Mouse (Mus musculus): ENCODE measurements at regions not wholly inside any gene's neighbourhood (a gene's known extent, or its start where the extent isn't known, plus 50 kb on each side); places are given as distances from the start of the nearest gene placed in this dataset.
A peak's percentile ranks its signal among the peaks of the same experiment; 100 is the strongest.

DNA sequence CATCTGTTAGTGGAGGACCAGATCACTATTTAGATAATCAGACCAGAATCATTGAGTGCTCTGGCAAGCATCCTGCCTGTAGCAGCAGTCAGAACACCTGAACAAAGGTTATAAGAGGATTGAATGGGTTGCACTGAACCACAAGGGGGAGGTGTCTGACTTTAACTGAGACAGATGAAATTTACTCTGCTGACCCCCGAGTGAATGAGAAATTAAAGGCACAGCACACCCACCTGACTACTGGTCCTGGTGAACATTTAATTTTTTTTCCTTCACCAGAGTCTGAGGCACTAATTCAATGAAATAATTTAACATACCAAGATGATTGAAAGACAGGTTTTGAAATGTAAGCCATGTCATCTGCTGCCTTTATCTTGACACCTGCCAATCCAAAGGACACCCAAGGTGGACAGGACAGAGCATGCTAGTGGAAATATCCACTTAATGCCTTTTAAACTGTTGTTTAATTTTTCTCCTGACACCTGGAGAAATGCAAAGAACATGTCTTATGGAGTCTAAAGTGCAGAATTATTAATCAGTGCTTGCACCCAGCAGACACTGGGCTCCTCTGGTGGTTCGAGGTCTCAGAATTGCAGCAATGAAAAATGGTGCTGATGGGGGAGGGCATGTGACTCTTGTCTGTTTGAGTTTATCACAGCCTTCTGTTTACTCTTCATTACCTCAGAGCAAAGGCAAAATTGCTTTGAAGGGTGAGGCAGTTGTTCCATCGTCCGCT, 265.0 kb downstream of the Cmpk2 start:
- DNase-seq (ENCODE audit: low spot score in 2 of 2): no peak
- intact Hi-C loops (cut with DNase I): no loop called here

DNA sequence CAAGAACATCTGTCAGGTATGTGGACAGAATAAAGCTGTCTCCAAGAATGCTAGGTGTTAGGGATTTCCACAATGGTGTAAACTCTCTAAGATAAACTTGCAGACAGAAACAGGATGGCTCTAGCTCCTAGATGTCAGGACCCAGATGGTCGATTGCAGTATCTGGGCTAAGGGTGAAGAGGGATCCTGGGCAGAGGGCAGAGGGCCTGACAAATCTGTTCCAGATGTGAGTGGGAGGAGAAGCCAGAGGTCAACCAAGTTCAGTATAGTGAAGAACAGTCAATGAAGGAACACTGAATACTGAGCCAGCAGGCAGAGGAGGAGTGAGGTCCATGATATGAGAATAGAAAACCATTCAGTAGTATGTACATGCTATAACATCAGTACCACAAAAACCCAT, 254.4 kb downstream of the Cmpk2 start:
- no peak for DNase-seq (ENCODE audit: low spot score in 2 of 2)
- intact Hi-C loops (cut with DNase I): no loop called here

DNA sequence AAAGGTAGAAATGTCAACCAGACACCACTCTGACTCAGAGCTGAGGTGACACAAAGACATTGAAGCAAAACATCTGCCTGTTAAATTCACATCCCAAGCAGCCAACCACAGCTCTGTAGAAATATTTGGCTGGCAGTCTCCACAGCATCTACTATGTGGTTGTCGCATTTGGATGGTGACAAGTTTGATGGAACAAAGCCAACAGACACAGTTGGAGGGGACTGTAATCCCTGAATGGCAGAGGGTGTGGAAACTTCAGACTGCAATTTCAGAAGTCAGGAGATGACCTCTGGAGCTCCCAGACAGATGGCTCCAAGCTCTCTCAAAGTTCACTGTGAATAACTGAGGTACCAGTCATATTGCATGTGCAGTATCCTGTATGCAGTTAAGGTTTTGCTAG, 229.8 kb downstream of the Cmpk2 start:
- DNase-seq (ENCODE audit: low spot score in 2 of 2): no peak
- intact Hi-C loops (cut with DNase I): no loop called here

DNA sequence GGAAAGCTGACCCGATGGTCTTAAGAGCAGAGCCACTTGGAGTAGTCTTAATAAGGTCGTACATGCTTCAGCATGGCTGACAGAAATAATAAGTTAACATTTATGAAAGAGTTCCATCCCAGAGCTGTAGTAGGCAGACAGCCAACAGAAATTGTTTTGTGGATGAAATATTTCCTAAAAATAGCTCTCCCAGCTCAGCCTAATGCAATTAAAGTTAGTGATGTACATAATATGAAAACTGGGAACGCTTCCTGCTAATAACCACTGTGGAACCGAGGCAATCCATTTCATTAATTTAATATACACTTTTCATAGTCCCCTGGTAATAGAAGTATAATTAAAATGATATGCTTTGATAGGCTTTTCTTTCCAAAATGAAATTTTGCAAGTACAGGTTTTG, 219.0 kb downstream of the Cmpk2 start:
- intact Hi-C loops (cut with DNase I): no loop called here
- no peak for DNase-seq (ENCODE audit: low spot score in 2 of 2)

DNA sequence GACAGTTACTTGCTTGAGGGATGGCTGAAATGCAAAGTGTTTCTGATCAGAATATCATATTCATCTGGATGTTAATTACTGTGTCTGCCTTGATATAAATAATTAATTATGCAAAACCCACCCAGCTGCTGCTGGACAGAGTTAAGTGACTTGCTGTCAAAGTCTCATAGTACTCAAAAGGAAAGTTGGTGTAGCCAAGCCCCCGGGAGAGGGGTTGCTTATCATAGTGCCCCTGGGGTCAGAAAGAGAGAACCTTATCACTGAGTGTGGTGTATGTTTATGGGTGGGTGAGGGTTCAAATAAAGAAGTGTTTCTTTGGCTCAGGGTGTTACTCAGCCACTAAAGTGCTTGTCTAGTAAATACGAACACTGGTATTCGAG, 211.6 kb downstream of the Cmpk2 start:
- intact Hi-C loops (cut with DNase I): no loop called here
- DNase-seq (ENCODE audit: low spot score in 2 of 2): no peak

DNA sequence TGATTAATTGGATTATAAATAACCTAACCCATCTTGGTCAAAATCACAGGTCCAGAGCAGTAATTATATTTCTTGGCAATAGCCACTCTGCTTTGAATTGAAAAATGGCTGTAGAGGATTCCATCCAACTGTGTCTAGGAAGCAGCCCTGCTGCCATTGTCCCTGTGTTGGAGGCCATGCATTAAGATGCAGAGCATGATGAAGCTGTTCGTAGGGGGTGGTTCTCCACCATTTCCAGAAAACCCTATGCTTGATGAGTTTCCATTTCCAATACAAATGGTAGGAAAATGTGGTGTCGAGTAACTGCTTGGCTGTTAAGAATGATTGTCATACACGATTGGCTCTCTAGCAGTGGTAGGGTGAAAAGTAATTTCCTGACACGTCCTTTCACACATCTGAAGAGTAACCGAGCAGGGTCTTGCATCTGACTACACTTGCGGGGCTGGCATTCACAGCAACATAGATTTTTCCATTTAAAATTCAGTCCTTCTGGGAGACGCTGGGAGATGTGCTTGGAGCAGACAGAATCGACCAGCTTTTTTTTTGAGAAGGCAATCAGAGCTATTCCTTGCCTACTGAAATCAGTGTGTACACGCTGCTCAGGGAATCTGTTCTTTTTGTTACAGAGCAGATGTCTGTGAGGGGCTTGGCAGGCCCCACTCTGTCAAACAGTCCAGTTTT, 211.0 kb downstream of the Cmpk2 start:
- no peak for DNase-seq (ENCODE audit: low spot score in 2 of 2)
- intact Hi-C loops (cut with DNase I): no loop called here

DNA sequence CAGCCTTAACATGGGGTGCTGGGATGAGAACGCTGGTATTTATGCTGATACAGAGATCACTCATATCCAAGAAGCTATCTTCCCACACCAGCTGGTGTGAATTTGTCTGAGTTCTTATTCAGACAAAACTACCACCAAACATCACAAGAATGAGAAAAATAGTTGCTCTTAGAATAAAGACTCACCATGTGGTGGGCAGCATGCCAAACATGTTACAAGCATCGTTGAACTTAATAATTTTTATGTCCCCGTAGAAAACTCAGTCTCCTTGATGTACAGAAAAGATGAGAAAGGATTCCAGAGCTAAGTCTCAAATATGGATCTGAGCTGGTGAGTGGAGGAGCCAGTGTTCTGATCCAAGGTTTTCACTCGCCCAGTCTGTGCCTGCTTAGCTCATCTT, 196.5 kb downstream of the Cmpk2 start:
- intact Hi-C loops (cut with DNase I): no loop called here
- DNase-seq (ENCODE audit: low spot score in 2 of 2): no peak

DNA sequence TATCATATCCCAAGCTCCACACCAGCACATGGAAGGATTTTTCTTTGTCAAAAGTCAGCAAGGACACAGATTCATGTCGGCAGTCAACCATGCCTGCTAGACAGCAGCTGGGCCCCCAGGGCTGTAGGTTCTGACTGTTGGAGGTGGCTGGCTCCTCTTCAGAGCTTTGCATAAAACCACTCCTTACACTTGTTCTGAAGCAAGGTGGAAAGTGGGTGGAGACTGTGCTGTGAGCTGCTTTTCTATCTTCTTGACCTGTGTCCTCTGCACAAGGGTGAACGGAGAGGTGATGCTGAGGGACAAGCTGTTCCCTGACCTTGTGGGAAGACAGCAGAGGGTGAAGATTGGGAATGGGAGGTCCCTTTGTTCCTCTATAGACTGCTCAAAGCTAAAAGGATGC, 185.2 kb downstream of the Cmpk2 start:
- no peak for DNase-seq (ENCODE audit: low spot score in 2 of 2)
- intact Hi-C loops (cut with DNase I): no loop called here

DNA sequence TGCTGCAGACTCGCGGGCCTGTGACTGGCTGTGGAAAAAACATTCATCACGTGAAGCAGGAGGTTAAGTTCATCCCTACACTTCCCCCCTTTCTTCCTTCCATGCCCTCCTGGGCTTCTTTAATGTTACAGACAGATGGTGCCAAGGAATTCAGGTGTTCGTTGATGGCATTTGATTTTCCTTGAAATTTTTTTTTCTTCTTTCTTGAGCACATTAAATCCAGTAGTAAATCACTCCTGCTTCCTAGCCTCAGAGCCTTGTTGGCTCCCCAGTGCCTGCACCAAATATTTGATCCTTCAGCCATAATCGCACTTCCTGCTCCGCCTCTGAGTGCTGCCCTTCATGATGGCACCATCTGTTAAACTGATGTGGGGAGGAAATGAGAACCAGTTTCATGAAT, 184.8 kb downstream of the Cmpk2 start:
- intact Hi-C loops (cut with DNase I): no loop called here

DNA sequence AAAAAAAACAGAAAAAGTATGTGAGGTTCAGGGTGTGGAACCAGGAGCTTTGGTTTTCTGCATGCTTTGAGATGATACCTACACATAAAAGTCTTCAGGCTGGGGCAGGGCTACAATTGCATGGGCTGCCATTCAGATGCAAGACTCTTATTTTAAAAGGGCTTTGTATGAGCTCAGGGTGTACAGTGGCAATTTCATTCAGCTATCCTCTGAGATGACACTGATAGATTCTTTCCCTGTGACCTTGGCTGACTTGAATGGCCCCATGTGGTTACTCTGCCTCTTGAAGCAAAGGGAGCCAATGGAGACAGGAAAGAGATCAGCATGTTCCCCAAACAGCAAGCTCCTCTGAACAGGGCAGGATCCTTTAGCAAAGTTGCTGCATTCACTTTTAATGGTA, 177.1 kb downstream of the Cmpk2 start:
- intact Hi-C loops (cut with DNase I): no loop called here
- no peak for DNase-seq (ENCODE audit: low spot score in 2 of 2)

More for the DNA sequence above, 184.8 kb downstream of the Cmpk2 start:
- DNase-seq (ENCODE audit: low spot score in 2 of 2): no peak

DNA sequence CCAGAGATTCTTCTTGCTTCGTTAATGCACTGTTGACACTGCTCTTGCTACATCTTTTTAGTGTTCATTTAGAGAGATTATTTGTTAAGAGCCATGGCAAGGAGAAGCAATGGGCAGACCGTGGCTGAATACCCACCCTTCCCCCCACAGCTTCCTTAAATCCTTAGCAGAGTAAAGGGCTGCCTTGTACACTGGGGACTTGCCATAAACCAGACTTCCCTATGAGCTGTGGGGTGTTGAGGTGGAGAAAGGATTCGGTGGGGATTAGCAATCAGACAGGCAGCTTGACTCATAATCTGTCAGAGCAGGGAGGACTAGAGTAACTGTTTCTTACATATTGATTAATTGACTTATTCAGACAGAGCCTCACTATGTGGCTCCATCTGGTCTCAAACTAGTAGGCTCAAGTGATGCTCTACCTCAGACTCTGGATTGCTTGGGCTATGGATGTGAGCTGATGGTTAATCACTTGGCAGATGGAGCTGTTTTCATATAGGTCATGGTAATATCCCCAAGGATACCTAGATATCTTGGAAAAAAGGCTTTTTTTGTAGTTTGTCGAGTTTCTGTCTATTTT, 166.7 kb downstream of the Cmpk2 start:
- intact Hi-C loops (cut with DNase I): no loop called here
- DNase-seq (ENCODE audit: low spot score in 2 of 2): no peak

DNA sequence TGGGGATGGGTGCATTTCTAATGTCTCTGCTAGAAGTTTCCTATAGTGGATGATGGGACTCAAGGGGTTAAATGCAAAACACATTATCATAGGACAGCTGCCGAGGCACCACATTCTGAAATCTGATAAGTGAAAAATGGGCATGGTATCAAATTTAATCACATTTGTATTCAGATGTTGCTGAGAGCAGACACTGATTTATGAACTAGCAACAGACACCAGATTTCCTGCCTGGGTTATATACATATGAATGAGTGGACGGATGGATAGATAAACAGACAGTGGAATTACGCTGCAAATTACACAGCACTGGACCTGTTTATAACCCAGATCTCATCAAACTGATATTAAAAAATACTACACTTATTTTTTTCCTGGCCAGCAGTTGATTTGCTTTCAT, 166.2 kb downstream of the Cmpk2 start:
- no peak for DNase-seq (ENCODE audit: low spot score in 2 of 2)
- intact Hi-C loops (cut with DNase I): no loop called here

DNA sequence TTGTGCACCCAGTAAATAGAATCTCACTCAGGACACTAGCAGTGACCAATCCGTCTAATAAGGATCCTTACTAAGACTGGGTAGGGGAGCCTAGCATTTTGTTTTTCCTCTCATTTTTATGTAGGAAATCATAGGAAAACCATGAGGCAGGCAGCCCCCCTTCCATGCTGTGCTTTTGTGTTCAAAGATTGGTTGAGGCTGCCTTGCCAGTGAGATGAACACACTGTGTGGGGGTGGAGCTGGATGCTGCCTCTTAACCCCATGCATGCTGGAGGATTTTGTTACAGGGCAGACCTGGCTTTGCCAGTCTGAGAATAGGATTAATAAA, 162.8 kb downstream of the Cmpk2 start:
- DNase-seq (ENCODE audit: low spot score in 2 of 2): no peak
- intact Hi-C loops (cut with DNase I): no loop called here

DNA sequence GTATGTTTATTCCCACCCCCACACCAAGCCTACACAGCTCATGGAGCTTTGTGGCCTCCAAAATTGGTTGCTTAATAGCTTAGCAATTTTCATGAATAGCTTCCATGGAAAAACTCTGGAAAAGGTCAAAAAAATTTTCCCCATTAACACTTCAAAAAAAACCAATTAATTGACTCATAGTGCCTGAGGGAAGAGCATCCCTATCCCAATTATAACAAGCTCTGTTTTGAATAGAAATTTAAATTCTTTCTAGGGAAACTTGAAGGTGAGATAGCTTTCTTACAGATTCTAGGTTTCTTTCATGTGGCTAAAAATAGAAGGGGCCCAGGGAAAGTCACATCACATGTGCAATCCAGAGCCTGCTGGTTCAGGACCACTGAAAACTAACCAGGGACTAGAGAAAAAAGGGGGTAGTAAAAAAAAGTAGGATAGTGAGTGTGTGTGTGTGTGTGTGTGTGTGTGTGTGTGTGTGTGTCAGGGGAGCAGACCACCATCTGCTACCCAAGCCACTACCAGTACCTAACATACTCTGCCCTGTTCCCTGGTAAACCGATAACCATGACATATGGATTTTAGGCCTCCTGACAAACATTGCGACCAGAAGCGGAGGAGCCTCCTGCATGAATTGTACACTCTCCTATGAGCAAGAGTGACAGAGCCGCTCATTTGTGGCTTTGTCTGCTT, 162.2 kb downstream of the Cmpk2 start:
- DNase-seq (ENCODE audit: low spot score in 2 of 2): no peak
- intact Hi-C loops (cut with DNase I): no loop called here

DNA sequence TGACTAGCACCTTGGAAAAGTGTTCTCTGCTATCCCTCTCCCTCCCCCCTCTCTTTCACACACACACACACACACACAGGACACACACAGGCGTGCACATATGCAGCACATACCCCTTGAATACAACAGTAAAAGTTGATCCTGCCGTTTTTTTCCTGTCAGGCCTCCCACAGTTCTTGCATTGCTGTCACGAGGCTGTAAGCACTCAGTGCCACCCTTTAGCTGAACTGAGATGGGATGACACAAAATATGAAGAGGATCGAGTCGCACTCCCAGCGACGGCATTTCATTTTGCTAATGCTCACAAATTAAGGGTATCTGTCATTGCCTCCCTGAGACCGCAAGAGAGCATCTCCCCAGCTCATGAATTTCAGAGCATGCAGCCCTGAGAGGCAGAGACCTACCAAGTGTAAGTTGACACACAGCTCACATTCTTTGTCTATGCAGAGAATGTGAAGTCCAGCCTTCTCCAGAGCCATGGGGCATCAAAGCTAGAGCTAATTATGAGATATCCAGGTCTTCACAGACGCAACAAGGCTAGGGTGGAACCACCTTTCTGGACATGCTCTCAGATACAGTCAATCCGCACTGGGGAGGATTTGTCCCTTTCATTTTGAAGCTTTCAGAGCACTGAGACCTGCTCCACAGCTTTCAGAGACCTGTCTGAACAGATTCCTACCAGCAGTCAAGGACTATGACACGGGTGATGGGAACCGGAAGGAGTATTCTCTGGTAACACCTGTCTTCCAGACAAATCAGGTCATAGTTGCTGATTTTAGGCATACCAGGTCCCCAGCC, 152.3 kb downstream of the Cmpk2 start:
- intact Hi-C loops (cut with DNase I): no loop called here
- peak; percentile 15 for DNase-seq (ENCODE audit: low spot score in 2 of 2)

DNA sequence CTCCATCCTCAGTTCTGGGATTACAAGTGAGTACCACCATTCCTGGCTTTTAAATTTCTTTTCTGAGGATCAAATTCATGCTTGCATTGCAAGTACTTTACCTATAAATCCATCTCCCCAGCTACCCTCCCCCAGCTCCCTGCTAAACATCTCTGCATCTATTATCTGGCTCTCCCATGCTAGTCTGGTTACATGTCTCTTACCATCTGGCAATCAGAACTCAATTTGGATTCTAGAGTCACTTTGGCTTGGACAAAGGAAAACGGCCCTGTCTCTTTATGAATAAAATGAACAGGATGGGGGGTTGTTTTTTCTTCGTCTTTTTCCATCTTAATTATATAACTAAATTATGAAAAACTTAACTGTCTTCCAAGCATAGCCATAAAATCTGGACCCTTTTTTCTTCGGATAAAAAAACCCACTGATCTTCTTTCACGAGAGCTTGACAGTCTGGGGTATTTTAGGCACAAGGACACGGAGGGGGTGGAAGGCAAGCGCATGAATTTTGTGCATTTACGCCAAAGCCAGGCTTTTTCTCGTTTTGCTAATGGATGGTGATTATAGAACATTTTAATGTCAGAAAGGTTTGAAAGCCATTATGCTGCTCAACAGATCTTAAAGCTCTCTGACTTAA, 151.6 kb downstream of the Cmpk2 start:
- intact Hi-C loops (cut with DNase I): no loop called here
- DNase-seq (ENCODE audit: low spot score in 2 of 2): peak; percentile 11 to 18

DNA sequence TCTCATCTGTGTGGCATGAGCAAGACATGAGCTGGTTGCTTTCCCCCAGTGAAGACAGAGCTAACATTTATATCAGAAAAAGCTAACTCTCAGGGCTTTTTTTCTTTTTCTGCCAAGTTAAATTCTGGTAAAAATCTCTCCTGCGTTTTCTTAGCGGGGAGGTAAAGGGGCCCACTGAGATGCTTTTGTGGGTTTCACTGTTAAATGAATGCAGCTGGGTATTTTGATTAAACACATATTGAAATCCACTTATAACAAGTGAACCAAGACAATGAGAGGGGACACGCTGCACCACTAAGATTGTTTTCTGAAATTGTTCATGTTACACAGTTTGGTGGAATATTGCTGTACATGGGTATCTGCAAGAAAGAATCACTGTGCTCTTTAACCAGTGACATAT, 149.0 kb downstream of the Cmpk2 start:
- DNase-seq (ENCODE audit: low spot score in 2 of 2): no peak
- intact Hi-C loops (cut with DNase I): no loop called here

DNA sequence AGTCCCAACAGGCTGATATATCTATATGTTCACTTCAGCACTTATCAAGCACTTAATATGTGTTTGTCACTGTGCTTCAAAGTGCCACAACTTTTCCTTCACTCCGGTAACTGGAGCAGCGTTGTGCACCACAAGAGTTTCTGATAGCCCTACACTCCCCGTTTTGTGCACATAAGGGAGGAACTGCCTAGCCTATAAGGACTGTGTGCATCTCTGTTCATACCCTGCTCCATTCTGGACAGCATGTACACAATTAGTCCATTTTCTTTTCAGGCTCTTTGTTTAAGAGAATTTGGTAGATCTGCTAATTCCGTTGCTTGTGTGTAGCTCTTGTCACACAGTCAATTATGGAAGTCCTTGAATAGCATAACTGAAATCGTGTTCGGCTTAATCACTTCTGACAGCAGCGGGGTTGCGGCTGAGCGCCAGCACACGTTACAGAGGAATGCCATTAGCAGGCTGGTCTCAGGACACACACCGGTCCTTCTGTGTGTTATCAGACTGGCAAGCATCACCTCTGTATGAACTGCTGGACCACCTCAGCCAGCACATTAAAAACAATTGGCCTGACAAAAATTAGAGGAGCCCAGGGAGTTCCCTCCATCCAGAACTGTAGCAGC, 144.2 kb downstream of the Cmpk2 start:
- no peak for DNase-seq (ENCODE audit: low spot score in 2 of 2)
- intact Hi-C loops (cut with DNase I): no loop called here

DNA sequence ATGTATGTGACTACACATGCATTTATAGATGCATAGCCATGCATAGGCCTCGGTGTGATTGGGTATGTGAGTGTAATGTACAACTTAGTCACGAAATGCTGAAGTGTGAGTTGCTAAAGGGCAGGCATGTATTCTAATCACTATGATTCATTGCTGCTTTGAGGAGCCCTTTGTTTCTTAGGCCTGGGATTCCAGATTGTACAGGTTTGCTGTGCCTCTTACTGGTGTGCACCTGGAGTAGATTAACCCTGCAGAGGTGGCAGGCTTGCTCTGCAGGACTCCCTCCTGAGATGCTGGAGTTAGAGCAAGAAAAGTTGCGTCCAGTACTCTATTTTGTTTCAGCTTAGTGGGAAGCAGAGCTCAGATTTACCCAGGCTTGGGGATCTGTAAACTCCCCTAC, 141.1 kb downstream of the Cmpk2 start:
- intact Hi-C loops (cut with DNase I): no loop called here

More for the DNA sequence above, 141.1 kb downstream of the Cmpk2 start:
- no peak for DNase-seq (ENCODE audit: low spot score in 2 of 2)

Measured in left cerebral cortex, postnatal 36 days (tissue).